Mouse (Mus musculus) CH12.LX (cell line): ENCODE results near the gene Cd81. TPM values are rescaled to one million over a fixed set of nuclear protein-coding genes. Genes with fewer than 3 reads are reported as not detected.

Experiments
- DNase-seq: peaks from one replicate; pipeline ENCODE4 v3.0.0-alpha.2; 2013; ENCODE audit errors: extremely low read depth
- H3K27ac ChIP-seq: 2 replicates; pipeline ENCODE4 v1.5.1; 2012; ENCODE audit warnings: low read depth, mild to moderate bottlenecking, control low read depth, moderate library complexity; ENCODE audit not compliant: insufficient read depth
- H3K27me3 ChIP-seq: replicated peaks from 2 replicates; pipeline ENCODE3; 2012; ENCODE audit warnings: inconsistent platforms
- H3K36me3 ChIP-seq, 2 experiments: replicated peaks in 1 of 2; 2 replicates each; pipeline versions ENCODE3 to v1.6.1; 2012; ENCODE audit warnings: inconsistent platforms in 1 of 2, low read length in 1 of 2, mild to moderate bottlenecking in 1 of 2, mixed read lengths in 1 of 2, moderate library complexity in 1 of 2; ENCODE audit not compliant: control insufficient read depth in 1 of 2, insufficient read depth in 1 of 2
- H3K4me1 ChIP-seq, 2 experiments: 2 replicates each; pipeline ENCODE4 v1.6.1; 2012; ENCODE audit warnings: inconsistent platforms in 1 of 2, moderate library complexity in 1 of 2; ENCODE audit not compliant: insufficient read depth in 2 of 2, control insufficient read depth in 1 of 2
- H3K4me2 ChIP-seq: 2 replicates; pipeline ENCODE4 v1.6.1; 2012; ENCODE audit warnings: low read depth, mild to moderate bottlenecking, control low read depth; ENCODE audit not compliant: poor library complexity, insufficient read depth, severe bottlenecking
- H3K4me3 ChIP-seq, 3 experiments: fragments of 150-350 bp in 1 of 3; sonication (generic) in 1 of 3; replicated peaks in 1 of 3; 2 replicates each; pipeline versions ENCODE3 to v1.5.1; 2011 to 2012; ENCODE audit warnings: low read depth in 2 of 3, low read length in 2 of 3, mild to moderate bottlenecking in 2 of 3, moderate library complexity in 2 of 3, control low read depth in 1 of 3, improper control_type of control experiment in 1 of 3, inconsistent platforms in 1 of 3, mixed read lengths in 1 of 3; ENCODE audit not compliant: poor library complexity in 1 of 3
- H3K79me2 ChIP-seq: replicated peaks from 2 replicates; pipeline ENCODE4 v1.6.1; 2012; ENCODE audit warnings: mild to moderate bottlenecking, moderate library complexity; ENCODE audit not compliant: control insufficient read depth, poor library complexity, insufficient read depth, severe bottlenecking; ENCODE audit errors: extremely low read depth
- H3K9ac ChIP-seq: 2 replicates; pipeline ENCODE4 v1.6.1; 2012; ENCODE audit warnings: low read depth, mild to moderate bottlenecking, control low read depth, moderate library complexity; ENCODE audit not compliant: insufficient read depth
- H3K9me3 ChIP-seq: replicated peaks from 2 replicates; pipeline ENCODE3; 2012; ENCODE audit warnings: low read length, inconsistent platforms, mixed read lengths
- ETS1 ChIP-seq: conservative IDR thresholded peaks from 2 replicates; pipeline ENCODE4 v1.6.1; 2012; ENCODE audit warnings: low read depth, mild to moderate bottlenecking, inconsistent platforms, low read length, improper control_type of control experiment, moderate library complexity
- KAT2A ChIP-seq: IDR thresholded peaks from 2 replicates; pipeline ENCODE4 v1.6.1; 2012; ENCODE audit warnings: low read length, improper control_type of control experiment, inconsistent platforms; ENCODE audit not compliant: insufficient replicate concordance
- MAFK ChIP-seq: IDR thresholded peaks from 2 replicates; pipeline ENCODE4 v1.6.1; 2011; ENCODE audit warnings: low read length, improper control_type of control experiment; ENCODE audit not compliant: insufficient replicate concordance
- MAX ChIP-seq: IDR thresholded peaks from 2 replicates; pipeline ENCODE4 v1.6.1; 2011; ENCODE audit warnings: low read length, improper control_type of control experiment
- MAZ ChIP-seq: IDR thresholded peaks from 2 replicates; pipeline ENCODE4 v1.6.1; 2012; ENCODE audit warnings: low read depth, mild to moderate bottlenecking, inconsistent platforms, low read length, improper control_type of control experiment, moderate library complexity
- MEF2A ChIP-seq: IDR thresholded peaks from 2 replicates; pipeline ENCODE4 v1.6.1; 2014; ENCODE audit warnings: low read depth, mild to moderate bottlenecking, inconsistent platforms, low read length, improper control_type of control experiment, borderline replicate concordance
- MXI1 ChIP-seq: IDR thresholded peaks from 2 replicates; pipeline ENCODE4 v1.6.1; 2011; ENCODE audit warnings: mild to moderate bottlenecking, low read depth, low read length, improper control_type of control experiment
- NELFE ChIP-seq: IDR thresholded peaks from 2 replicates; pipeline ENCODE4 v1.6.1; 2011; ENCODE audit warnings: low read depth, low read length, improper control_type of control experiment
- NRF1 ChIP-seq: IDR thresholded peaks from 2 replicates; pipeline ENCODE4 v1.6.1; 2014; ENCODE audit warnings: low read depth, mild to moderate bottlenecking, inconsistent platforms, low read length, improper control_type of control experiment, moderate library complexity
- PAX5 ChIP-seq: IDR thresholded peaks from 2 replicates; pipeline ENCODE4 v1.6.1; 2012; ENCODE audit warnings: low read length, inconsistent platforms, mixed read lengths
- POLR2A ChIP-seq: IDR thresholded peaks from 2 replicates; pipeline ENCODE4 v1.6.1; 2011; ENCODE audit warnings: low read depth, mild to moderate bottlenecking, improper control_type of control experiment, low read length
- SIN3A ChIP-seq: IDR thresholded peaks from 2 replicates; pipeline ENCODE4 v1.6.1; 2012; ENCODE audit warnings: low read length, improper control_type of control experiment, inconsistent platforms
- TBP ChIP-seq: conservative IDR thresholded peaks from 2 replicates; pipeline ENCODE4 v1.6.1; 2011; ENCODE audit warnings: low read depth, low read length, improper control_type of control experiment
- TCF12 ChIP-seq: IDR thresholded peaks from 2 replicates; pipeline ENCODE4 v1.6.1; 2014; ENCODE audit warnings: low read depth, mild to moderate bottlenecking, inconsistent platforms, low read length, improper control_type of control experiment
- UBTF ChIP-seq: IDR thresholded peaks from 2 replicates; pipeline ENCODE4 v1.6.1; 2012; ENCODE audit warnings: low read depth, mild to moderate bottlenecking, inconsistent platforms, low read length, improper control_type of control experiment, moderate library complexity
- USF2 ChIP-seq: conservative IDR thresholded peaks from 2 replicates; pipeline ENCODE4 v1.6.1; 2011; ENCODE audit warnings: low read depth, low read length, improper control_type of control experiment
- ZMIZ1 ChIP-seq: IDR thresholded peaks from 2 replicates; pipeline ENCODE4 v1.6.1; 2012; ENCODE audit warnings: low read depth, mild to moderate bottlenecking, inconsistent platforms, low read length, improper control_type of control experiment
- ZNF384 ChIP-seq: IDR thresholded peaks from 2 replicates; pipeline ENCODE4 v1.6.1; 2012; ENCODE audit warnings: low read depth, low read length, improper control_type of control experiment, inconsistent platforms
- dilution Hi-C: fragments of 300-500 bp; cut with MboI; formaldehyde crosslinking; loops from 2 replicates; pipeline ENCODE4 v1.14.3; 2020; ENCODE audit warnings: low sequenced_read_pairs; ENCODE audit not compliant: extremely low pct_unique_long_range_greater_than_20kb, extremely low pct_ligation_motif_present
- in situ Hi-C: fragments of 300-500 bp; cut with MboI; formaldehyde crosslinking; loops from 3 replicates; pipeline ENCODE4 v1.14.3; 2019; ENCODE audit warnings: low sequenced_read_pairs, low pct_ligation_motif_present, low pct_unique_long_range_greater_than_20kb, mixed read lengths
- polyA plus RNA-seq: library from polyadenylated mRNA; unstranded; fragments of >175 nt; gene quantifications from 2 replicates; pipeline ENCODE4 v1.2.1, GENCODE M21; 2012; ENCODE audit warnings: low read depth; ENCODE audit not compliant: insufficient read length
- total RNA-seq, 2 experiments: library from RNA; depleted of rRNA; stranded (reverse); fragments of 300-350 nt in 1 of 2; fragments of >200 nt in 1 of 2; gene quantifications; 2 replicates each; pipeline ENCODE4 v1.2.3; 2012 to 2014

The Cd81 gene
- total and polyA plus RNA-seq, 3 experiments, result 318 to 352 (median 327) TPM

DNA sequence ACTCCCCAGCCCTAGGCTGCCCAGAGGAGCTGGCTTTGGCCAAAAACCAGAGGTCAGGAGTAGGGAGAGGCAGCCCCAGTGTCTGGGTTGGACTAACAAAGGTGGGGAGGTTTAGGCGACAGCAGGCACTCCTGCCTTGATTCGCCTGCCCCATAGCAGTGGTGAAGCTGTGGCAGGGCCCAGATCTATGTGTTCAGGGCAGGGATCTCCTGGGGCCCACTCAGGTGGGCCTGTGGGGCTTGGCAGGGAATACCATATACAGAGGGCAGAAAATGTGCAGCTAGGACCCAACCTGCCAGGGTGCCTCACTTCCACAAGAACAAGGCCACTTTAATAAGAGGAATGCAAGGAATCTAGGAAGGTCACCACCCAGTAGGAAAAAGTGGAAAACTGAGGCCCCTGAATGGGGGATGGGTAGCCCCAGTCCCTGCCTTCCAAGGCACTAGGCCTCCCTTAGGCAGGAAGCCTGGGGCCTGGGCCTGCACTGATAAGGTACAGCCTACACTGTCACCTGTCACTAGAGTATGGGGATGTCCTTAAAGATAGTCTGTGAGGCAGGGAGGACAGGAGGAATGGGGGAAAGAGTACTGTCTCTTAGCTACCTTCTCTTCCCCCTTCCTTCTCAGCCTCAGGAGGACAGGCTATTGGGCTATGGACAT lies 46.3 kb upstream of the Cd81 start:
- no peaks in the 10 kb centered on the region for H3K27me3 ChIP-seq
- dilution Hi-C loops, result no loop called here
- no peaks in the 10 kb centered on the region for H3K9me3 ChIP-seq
- H3K4me1 ChIP-seq, result peaks cover 19 to 51% of the 10 kb centered on the region in 2 experiments
- peak overlapping the region; percentile 72 for H3K9ac ChIP-seq
- TF ChIP-seq UBTF, result 0 out of 2 replicates have a peak, but pooled peaks have one; percentile 10
- TF ChIP-seq TCF12, result no peak
- TF ChIP-seq, all 38 proteins: peak for 1
- H3K36me3 ChIP-seq, result peaks cover 0 to 23% of the 10 kb centered on the region in 2 experiments
- H3K4me3 ChIP-seq, result peak overlapping the region; percentile 59 to 81 (median 74)
- peaks cover 21% of the 10 kb centered on the region for H3K79me2 ChIP-seq
- no peak for DNase-seq
- peak overlapping the region; percentile 79 for H3K4me2 ChIP-seq
- peak overlapping the region; percentile 82 for H3K27ac ChIP-seq
- in situ Hi-C loops, result loop anchor here (5.0 to 25.0 kb wide), 2 partner anchors 61 to 544 kb away; partner anchors contain the start of genes Lsp1 and Tssc4

DNA sequence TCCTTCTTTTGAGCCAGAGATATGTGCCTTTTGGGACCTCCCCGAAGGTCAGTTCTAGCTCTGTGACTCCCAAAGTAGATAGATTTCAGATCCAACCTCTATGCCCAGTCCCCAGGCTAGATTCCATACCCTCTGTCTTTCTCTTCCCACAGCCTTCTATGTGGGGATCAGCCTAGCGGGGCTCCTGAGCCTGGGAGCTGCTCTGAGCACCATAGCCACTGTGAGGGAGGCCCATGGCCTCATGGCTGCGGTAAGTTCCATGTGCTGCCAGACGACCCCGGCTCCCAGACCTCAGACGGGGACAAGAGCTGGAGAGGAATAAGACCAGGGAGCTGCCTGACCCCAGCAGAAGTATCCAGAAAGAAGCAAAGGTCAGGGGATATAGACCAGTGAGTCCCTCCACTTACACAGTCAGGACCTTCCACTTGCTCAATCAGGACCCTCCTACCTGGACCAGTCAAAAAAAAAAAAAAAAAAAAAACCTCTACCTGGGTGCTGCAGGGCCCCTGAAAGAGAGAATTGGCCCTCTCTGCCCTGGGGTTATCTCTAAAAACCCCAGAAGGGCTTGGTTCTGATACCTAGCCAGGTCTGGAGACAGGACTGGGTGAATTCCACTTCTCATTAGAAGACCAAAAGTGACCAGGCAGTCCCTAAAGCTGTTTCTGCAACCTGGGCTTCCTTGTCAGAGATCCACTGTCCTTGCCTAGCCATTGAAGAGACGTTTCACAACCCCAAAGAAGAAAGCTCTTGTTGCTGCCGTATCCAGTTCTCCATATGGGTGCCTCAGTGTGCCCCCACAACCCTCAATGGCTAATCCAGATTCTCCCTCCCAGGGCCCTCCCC lies 45.6 kb upstream of the Cd81 start:
- peak overlapping the region; percentile 82 for H3K27ac ChIP-seq
- peaks cover 19 to 51% of the 10 kb centered on the region in 2 experiments for H3K4me1 ChIP-seq
- H3K79me2 ChIP-seq, result peaks cover 21% of the 10 kb centered on the region
- H3K36me3 ChIP-seq, result peaks cover 0 to 29% of the 10 kb centered on the region in 2 experiments
- H3K9ac ChIP-seq, result peak overlapping the region; percentile 72
- dilution Hi-C loops, result no loop called here
- peak overlapping the region; percentile 79 for H3K4me2 ChIP-seq
- TF ChIP-seq ZNF384, result peak; percentile 76
- no peak for TF ChIP-seq NELFE
- no peaks in the 10 kb centered on the region for H3K27me3 ChIP-seq
- peak overlapping the region; percentile 59 to 81 (median 74) for H3K4me3 ChIP-seq
- no peak for DNase-seq
- no peaks in the 10 kb centered on the region for H3K9me3 ChIP-seq
- in situ Hi-C loops, result loop anchor here (5.0 to 25.0 kb wide), 2 partner anchors 60 to 545 kb away; partner anchors contain the start of genes Lsp1 and Tssc4

DNA sequence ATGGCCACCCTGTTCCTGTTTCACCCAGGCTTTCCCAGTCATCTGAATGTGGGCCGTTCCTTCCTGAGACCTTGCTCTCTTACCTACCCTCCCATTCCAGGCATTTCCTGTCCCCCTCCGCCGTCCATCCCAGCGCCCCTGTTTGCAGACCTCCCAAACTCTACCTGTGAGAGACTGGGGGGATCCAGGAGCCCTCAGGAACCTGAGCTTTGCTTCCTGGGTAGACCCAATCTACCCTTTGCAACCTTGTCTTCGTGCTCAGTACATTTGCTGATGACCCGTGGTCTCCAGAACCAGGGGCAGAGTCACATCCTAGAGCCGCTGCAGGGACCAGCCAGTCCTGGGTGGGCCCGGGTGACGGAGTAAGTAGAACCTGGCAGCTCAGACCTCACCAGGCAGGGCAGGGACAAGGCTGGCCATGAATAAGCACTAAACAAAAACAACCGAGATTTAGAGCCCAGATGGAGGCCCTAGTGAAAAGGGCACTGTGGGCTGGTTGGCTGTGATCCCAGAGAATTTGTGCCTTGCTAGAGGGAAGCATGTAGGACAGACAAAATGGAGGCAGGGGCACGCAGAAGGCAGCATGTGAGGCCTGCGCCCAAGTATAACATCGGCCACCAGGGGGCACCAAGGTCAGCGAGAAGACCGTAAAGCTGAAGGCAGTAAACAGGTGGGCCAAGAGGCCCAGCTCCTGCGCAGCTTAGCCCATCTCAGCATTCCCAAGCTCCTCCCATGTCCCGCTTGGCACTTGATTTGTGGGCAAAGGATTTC lies 44.8 kb upstream of the Cd81 start:
- peak; percentile 95 for DNase-seq
- dilution Hi-C loops (no loop called here), in situ Hi-C loops (loop anchor here (5.0 to 25.0 kb wide), 2 partner anchors 60 to 545 kb away; partner anchors contain the start of genes Lsp1 and Tssc4)
- Histone ChIP-seq H3K4me1 (peaks cover 18 to 45% of the 10 kb centered on the region in 2 experiments), H3K4me2 (peak overlapping the region; percentile 79), H3K27ac (peak overlapping the region; percentile 34), H3K79me2 (peaks cover 21% of the 10 kb centered on the region), H3K9me3 (no peaks in the 10 kb centered on the region), H3K27me3 (no peaks in the 10 kb centered on the region), H3K36me3 (peaks cover 0 to 35% of the 10 kb centered on the region in 2 experiments), H3K4me3 (peak overlapping the region; percentile 44 to 81 (median 74)), H3K9ac (peak overlapping the region; percentile 72)
- peak; percentile 67 for TF ChIP-seq NRF1
- TF ChIP-seq TBP, result peak; percentile 52; the same call in 1 of the 2 replicates
- TF ChIP-seq USF2, result no peak
- 0 out of 2 replicates have a peak, but pooled peaks have one; percentile 47 for TF ChIP-seq ZMIZ1
- no peak for TF ChIP-seq PAX5
- peak; percentile 52; the same call in 1 of the 2 replicates for TF ChIP-seq NELFE
- 0 out of 2 replicates have a peak, but pooled peaks have one; percentile 47 for TF ChIP-seq MAZ
- TF ChIP-seq MAX, result peak; percentile 93
- TF ChIP-seq MEF2A, result peak; percentile 48; the same call in 1 of the 2 replicates
- TF ChIP-seq UBTF, result no peak
- peak; percentile 49 for TF ChIP-seq POLR2A
- peak; percentile 86 for TF ChIP-seq SIN3A
- TF ChIP-seq MXI1, result peak; percentile 88
- TF ChIP-seq ETS1, result 0 out of 2 replicates have a peak, but pooled peaks have one; percentile 12
- TF ChIP-seq KAT2A, result no peak
- 0 out of 2 replicates have a peak, but pooled peaks have one; percentile 5 for TF ChIP-seq MAFK
- peak; percentile 73; the same call in 1 of the 2 replicates for TF ChIP-seq TCF12
